Mouse (Mus musculus) adipocyte (in vitro differentiated cells): ENCODE measurements around the gene Gm10128.
"Not testable (repeated sequence)": the region's sequence is repeated elsewhere in the genome, so short reads cannot be mapped to it uniquely, and the experiment has no call there.

ENCODE experiments used
- DNase-seq: peaks from one replicate; pipeline ENCODE4 v3.0.0-alpha.2; 2016; ENCODE audit warnings: low spot score

The Gm10128 gene

GRCm38 (mm10) chr14:7643872-7644271 is at the start of gene Gm10128:
TSS of gene Gm10128 (minus strand) at chr14:7643972.
- DNase-seq, result not testable (repeated sequence)

GRCm38 (mm10) chr14:7681170-7681569 is 37.4 kb upstream of the Gm10128 start:
- not testable (repeated sequence) for DNase-seq

GRCm38 (mm10) chr14:7662491-7662890 is 18.7 kb upstream of the Gm10128 start:
- DNase-seq, result not testable (repeated sequence)

GRCm38 (mm10) chr14:7658101-7659074 is 14.6 kb upstream of the Gm10128 start:
- DNase-seq, result not testable (repeated sequence)

- DNase-seq, result not testable (repeated sequence)
These were observed 13.7 kb upstream of the Gm10128 start for GRCm38 (mm10) chr14:7657456-7657855.

- DNase-seq, result not testable (repeated sequence)
These were observed 48.3 kb downstream of the Gm10128 start, which contains the start of gene Gm10338 for GRCm38 (mm10) chr14:7595492-7595891. TSS of gene Gm10338 (minus strand) at chr14:7595592.
